Mouse (Mus musculus): ENCODE data around the gene Bco2.

Bco2 gene

DNA sequence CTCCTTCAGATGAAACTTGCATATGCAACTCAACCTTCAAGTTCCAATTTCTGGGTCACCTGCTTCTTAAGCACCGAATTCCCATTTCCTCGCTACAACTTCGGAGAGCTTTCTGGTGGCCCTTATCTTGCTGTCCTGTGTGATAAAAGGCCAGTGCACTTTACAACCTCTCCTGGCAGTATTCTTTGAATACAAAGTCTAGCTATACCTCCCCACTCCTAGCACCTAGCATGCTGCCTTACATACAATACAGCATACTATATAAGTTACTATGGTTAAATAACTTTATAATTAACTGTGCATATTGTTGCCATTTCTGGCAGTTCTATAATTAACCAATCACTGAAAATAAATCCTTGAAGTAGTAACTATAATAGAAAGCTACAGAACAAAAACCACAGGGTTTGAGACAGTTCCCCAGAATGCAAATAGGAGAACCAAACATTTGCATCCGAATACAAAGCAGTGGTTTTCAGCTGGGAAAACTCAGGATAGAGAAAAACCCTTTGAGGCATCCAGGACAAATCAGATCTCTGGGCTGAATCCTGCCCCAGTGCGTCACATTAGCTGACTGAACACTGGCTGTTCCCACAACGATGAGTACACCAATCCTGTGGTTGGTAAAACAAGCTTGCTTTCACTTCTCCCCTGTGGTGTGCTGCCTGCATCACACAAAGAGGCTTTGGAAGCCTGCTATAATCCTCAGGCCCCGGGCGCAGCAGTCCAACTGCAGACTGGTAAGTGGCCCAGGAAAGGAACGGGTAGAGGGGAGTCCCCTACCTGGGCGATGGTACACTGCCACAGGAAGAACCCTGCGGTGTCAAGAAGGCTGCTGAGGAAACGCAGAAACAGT, 514 bp downstream of the Bco2 start, which contains the start of gene Il18:
TSS of gene Il18 (plus strand) at position 587 of the 853 bp plus-strand sequence.
- DNase-seq, result peak; percentile 14 to 35

DNA sequence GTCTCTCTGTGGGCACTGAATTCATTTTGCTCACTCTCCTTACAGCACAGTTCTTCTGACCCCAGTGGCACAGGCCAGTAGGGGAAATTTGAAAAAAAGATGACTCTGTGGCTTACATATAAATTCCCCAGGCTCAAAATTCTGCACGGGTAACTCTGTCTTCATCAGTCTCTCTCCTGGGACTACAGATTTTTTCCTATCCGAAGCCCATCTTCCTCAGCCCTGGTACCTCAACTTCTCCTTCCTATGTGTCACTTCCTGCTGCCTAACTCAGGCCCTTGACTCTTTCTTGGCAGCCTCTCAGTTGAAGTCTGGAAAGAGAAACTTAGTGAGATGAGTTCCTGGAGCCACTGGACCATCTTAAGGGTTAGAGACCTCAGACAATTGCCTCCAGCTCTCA, 1.4 kb downstream of the Bco2 start:
- no peak for DNase-seq

DNA sequence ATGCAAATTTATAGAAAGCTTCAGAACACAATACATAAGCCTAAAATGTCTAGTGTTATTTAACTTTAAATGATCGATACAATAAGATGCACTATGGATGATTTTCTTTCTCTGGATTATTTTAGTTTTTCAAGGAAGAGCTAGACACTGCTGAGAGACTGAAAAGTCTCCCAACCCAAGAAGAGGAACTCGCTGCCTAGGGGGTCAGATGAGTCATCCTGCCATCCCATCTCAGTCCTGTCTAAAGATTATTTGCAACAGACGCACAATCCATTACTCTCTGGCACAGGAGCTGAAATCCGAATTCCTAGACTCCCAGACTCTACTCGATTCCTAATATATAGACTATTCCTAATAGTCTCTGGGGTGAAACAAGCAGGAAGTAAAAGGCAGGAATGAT, 2.8 kb downstream of the Bco2 start:
- no peak for DNase-seq

DNA sequence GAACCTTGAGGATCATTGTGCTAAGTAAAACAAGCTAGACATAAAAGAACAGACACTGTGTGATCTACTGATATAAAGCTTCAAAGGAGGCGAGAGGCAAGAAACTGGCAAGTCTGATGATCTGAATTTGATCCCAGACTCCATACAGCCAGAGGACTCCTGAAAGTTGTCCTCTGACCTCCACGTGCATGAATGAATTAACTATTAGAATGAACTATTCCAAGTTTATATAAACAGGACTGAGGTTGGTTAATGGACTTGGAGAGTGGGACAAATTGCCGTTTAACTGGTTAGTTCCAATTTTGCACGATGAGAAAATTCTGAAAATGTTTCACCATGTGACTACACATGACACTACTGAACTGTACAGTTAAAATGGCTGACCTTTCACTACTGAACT, 6.0 kb downstream of the Bco2 start:
- no peak for DNase-seq

DNA sequence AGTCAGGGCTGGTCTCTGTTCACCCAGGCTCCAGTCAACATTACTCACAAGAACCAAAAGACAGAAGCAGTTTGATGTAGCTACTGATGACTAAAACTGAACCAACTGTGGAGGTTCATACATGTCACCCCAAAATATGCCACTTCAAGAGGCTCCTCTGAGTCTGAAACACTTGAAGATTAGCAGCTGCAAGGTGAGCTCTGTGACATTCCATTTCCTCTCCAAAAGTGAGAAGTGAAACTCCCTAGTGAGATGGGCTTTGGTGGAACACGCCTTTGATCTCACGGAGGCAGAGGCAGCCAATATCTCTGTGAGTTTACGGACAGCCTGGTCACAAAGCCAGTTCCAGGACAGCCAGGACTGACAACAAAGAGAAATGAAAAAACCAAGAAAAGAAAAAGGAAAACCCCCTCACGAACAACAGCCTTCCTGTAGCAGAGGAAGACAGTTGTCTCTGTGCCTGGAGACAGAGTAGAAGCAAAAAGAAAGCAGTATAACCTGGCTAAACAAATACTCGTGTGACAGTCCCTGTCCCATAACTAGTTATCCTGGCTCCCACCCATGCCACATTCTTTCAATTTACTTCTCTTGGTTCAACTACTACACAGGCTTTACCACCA, 7.0 kb downstream of the Bco2 start:
- DNase-seq, result no peak

DNA sequence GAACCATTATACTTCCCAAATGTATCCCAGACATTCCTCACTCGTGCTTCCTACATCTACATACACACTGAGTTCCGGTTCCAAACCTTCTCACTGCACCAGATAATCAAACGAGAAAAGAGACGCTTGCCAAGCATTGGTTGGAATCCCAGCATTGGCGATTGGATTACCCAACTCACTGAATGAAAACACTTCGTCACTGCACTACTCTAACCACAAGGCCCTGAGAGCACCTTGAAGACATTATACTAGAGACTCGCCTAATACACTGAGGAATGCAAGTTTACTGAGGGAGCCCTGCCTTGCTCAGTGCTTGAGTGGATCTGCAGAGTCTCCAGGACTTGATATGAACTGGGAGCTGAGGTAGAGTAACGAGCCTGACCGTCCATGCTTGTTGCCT, 12.6 kb downstream of the Bco2 start:
- no peak for DNase-seq

DNA sequence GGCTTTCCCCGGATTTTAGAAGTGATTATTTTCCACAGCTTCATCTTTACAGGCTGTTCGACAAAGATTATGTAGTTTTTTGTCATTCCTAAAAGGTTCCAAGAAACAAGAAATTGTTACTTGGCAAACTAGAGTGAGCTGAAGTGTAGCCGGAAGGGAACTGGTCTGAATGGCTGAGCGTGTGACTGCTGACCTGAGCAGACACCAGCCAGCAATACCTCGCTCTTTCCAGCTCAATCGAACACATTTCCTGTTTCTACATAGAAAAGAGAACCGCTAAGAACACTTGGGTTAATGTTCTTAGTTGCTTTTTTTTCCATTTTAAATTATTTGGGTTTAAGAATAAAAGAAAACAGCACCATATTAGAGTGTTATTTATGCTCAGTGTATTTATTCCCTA, 14.8 kb downstream of the Bco2 start:
- DNase-seq, result no peak

DNA sequence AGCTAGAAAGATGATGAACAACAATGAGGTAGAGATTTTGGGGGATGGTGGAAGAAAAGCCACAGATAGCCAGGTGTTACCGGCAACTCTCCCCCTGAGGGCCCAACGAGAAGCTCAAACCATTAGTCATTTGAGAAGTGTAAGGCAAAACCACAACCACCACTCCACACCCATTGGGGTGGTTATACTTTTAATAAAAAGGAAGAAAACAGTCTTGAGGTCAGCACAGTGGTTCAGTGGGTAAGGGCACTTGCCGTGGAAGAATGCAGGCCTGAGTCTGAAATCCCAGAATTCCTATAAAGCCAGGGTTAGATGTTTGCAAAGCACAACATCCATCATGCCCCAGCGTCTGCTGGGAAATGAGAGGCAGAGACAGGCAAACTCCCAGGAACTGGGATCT, 17.7 kb downstream of the Bco2 start:
- no peak for DNase-seq

DNA sequence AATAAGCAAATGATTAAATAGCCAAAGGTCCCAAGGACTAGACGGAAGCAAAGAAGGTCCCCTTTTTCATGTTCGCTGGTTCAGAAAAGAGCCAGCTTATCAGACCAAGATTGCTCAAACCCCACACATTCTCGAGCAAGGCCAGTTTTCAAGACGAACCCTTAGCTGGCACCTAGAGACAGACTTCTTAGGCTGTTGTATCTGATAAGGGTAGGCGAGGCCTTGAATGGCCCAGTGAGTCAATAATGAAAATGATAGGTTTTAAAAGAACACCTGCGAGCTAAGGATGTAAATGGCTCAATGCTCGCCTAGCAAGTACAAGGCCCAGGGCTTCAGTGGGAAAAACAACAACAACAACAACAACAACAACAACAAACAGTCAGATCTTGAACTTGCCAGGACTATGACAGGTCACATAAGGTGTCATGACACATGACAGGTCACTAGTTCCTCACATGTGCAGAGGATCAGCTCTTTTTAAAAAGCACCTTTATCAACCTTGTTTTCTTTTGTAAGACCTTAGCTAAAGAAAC, 18.3 kb downstream of the Bco2 start:
- DNase-seq, result no peak

DNA sequence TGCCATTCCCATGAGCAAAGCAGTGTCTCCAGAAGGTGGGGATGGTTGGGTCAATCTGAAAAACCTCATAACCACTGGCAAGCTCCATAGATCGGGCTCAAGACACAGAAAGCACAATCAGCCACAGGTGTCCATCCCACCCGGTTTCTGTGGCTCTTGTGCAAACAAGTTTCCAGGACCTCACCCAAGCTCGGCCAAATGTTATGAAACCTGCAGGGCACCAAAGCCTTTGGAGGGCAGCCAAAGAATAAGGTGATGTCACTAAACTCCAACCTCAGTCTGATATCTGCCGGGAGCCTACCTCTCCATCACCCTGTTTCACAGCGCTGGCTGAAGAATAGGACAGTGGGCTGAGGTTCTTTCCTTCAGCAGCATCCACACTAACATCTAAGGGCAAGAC, 19.1 kb downstream of the Bco2 start:
- DNase-seq, result no peak

DNA sequence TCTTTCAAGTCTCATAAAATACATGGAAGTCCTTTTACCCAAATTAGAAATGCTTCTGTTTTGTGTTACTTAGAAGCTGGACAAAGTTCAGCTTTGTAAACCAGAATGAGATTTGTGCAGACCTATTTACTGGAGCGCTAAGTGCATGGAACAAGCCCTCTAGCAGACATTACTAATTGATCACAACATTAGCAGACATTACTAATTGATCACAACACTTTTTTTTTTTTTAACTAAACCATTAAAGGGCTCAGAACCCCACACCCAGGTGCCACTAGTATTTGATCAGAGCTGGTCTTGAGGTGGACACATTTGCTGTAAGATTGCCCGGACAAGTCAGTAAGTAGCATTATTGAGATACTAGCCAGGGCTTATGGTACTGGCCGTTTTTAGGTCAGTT, 21.2 kb downstream of the Bco2 start:
- DNase-seq, result no peak

DNA sequence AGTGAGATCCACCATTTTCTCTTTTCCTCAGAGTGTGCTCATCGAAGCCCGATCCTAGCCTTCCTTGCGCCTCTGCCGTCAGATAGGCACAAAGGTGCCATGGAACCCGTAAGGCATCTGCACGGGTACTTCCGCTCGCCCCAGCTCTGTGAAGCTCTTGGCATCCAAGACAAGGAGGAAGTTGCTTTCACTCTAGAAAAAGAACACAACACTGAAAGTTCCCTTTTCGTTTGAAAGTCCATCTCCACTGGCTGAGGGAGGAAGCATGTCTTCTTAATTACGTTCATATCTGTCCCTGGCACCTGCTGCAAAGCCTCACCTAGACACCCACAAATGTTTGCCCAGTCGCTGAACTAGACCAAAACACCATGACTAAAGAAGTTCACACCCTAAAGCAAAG, 21.7 kb downstream of the Bco2 start:
- DNase-seq, result no peak

DNA sequence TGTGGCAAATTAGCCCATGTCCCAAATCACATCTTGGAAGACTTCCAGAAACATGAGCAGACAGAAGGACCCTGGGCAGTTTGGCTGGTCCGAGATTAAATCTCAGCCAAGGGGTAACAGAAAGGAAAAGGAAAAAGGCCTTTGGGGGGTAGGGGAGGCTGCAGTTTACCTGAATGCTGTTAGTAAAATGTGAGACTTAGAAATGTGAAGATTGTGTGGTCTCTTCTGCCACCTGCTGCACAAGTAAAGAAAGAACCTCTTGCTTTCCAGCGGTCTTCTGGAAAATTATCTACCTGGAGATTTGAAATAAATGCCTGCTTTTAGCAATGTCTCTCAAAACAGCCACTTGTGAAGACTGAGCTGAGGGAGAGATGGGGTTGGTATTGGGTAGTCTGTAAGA, 24.1 kb downstream of the Bco2 start:
- DNase-seq, result no peak

DNA sequence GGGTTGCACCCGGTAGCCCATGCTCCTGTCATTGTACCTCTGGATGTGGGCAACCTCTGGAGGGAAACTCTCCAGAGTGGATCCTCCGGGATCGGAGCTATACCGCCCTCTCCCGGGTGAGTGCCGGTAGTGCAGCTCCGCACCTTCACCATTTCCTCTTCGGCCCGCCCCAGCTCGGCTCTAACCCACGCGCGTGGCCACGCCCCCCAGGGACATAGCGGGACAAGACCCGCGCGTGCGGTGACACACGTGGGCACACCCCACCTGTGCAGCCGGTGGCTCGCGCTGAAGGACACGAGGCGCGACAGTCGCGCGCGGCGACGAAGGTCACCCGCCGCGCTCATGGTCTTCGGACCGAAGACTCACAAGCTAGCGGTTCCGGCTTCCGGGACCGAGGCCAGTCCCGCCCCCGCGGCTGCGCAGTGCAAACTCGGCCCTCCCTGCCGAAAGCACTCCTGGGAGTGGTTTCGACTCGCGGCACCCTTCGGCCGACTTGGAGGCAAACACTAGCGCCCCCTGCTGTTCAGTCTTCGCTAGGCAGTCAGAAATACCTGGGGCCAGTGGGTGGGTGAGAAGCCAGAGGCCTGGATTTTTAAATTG, 26.6 kb downstream of the Bco2 start, which contains the start of gene Pts:
TSS of gene Pts (minus strand) at position 432 of the 600 bp plus-strand sequence.
- peak; percentile 97 to 98 for DNase-seq

DNA sequence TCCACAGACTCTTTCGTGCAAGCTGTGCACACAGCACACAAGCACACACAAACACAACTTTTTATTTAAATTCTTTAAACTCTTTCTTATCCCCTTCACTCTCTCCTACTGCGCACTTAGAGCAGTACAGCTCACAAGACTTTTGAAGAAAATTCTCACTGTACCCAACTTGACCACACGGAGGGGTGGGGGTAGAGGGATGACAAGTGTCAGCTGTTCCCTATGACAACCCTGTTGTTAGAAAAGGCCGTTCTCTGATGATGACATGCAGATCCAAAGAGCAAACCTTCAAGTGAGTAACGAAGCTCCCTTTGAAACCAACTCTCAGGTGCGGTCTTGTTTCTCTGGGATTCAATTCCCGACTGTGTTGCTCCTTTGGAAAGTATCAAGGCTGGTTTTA, 27.1 kb downstream of the Bco2 start:
- peak in 1 of 2 experiments; percentile 3 for DNase-seq

DNA sequence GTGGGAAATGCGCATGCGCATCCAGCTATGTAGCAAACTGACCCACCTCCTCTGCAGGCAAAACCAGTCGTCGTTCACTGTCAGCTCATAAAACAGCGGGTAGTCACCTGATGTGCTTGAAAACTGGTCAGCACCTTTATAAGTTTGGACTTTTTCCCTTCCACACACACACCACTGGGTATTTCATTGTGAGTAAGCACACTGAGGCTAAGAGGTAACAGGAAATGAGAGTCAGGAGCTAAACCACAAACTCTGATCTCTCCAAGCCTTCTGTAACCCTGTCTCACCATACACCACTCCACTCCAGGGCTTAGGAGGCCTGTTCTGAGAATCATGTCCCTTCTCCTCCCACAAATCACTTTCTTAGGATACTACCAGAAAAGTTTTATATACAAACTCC, 29.4 kb downstream of the Bco2 start:
- DNase-seq, result no peak

DNA sequence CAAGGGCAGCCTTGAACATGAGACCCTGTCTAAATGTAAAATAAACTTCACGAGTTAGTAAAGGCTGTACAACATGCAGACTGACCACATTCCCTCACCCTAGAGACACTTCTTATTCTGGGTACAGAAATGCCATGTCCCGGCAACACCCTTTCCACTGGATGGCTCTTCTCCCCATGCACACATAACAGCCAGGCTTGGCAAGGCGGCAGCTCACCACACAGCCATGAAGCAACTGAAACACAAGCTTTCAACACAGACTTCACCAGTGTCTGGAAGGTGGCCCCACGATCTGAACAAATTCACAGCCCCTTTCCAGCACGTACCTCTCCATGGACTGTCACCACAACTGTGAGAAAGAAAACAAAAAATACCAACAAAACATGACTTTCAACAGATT, 30.0 kb downstream of the Bco2 start:
- DNase-seq, result no peak

DNA sequence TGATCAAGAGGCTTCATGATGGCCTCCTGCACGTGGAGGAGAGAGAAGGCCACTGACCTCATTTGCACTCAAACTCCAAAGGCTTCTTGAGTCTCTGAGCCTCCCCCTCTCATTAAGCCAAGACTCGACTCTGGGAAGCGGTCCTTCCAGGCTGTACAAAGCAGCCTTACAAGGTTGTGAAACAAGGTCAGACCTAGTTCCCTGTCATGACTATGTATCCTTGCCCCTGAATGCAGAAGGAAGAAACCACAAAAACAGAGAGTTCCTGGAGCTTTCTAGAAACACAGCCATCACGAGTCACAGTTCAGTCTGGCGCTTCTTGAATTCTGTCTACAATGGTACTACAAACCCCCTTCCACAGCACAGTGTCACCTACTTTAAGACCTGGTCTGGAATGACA, 32.4 kb downstream of the Bco2 start:
- DNase-seq, result no peak

DNA sequence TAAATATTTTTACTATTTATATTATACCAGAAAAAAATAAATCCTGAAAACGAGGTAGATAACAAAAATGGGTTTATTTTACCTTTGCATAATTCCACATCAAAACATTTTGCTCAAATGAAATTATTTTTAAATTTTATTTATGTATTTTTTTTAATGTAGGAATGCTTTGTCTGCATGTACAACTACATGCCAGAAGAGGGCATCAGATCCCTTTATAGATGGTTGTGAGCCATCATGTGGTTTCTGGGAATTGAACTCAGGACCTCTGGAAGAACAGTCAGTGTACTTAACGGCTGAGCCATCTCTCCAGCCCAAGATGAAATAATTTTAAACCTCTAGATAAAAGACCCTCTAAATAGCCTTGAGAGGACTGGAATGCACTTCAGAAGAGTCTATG, 33.4 kb downstream of the Bco2 start:
- no peak for DNase-seq

DNA sequence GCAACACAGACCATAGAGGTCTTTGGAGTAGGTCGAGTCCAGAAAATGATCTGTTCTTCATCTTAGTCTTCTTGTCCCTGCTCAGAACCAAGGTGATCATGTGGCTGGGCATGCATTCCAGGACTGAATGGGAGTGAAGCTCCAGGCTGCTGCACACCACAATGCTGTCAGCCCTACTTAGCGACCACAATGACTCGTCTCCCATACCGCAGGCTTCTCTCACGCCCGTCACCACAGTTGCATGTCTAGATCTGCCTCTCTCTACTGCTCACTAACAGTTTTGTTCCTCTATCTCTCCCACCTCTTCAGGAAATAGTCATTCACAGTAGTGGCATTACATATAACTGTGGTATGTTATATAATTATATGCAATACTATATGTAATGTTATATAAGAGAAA, 34.2 kb downstream of the Bco2 start:
- no peak for DNase-seq

DNA sequence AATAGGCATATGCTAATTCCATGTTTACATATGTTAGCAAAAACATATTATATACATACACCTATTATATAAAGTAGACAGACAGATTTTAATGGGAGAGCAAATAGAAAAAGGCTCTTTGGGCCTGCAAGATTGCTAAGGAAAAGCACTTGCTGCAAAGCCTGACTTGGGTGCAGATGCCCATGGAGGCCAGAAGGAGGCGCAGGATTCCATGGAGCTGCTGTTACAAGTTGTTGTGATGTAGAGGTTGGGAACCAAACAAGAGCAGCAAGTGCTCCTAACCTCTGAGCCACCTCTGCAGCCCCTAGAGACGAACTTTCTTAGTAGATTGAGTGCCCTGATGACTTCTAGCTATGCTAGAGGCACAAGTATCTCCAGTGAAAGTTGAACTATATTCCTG, 36.2 kb downstream of the Bco2 start:
- DNase-seq, result no peak

DNA sequence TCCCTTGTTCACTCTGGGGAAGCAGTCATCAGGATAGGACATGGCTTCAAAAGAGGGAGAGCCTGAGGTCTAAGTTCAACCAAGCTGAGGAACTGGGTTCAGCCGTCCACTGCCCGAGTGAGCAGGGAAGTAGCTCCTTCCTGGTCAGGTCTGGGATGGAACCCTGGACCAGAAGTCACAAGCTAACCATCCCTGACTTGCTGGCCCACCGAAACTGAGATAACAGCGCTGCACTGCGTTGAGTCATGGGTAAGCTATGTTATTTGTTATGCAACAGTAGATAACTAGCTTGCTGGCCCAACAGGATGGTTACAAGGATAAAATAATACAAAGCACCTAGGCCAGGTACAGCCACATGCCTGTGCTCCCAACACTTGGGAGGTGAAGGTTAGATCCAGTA, 39.5 kb downstream of the Bco2 start:
- no peak for DNase-seq

DNA sequence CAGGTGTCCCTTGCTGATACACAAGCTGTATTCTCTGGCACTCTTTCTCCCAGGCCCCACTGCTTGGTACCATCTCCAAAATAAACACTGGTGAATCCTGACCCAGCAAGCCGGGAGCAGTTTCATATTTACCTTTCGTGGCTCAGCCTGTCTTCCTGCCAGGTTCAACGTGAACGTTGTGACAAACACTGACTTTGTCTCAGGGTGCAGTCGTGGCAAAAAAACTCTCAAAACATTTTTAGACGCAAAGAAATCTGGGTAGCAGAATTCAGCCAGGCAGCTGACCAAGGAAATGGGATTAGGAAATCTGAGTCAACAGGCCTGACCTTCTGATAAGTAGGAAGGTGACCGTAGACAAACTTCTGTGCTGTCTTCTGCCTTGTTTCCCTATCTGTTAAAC, 47.4 kb downstream of the Bco2 start:
- DNase-seq, result no peak

DNA sequence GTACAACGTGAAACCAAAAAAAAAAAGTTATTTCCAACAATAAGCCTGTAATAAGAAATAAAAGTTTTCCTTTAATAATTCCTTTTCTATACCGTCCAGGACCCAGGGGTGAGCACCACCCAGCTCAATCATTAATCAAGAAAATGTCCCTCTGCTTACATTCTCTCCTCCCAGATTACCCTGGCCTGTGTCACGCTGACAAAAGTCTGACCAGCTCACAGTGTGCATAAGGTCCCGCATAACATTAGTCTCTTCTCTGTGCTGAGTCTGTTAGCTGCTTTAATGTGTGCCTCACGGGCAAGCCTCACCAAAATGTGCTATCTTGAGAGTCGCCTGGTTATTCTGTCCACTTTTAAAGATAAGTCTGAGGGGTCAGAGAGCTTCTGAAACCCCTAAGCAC, 49.6 kb downstream of the Bco2 start:
- DNase-seq, result no peak

Data from cerebellum, adult 18-20 months (tissue).